In genomic region chr8:71272286-71273150, GRCm38 (mm10) we compare ENCODE assay signal across 8 mouse cellular contexts. TPM values are rescaled to one million over a fixed set of nuclear protein-coding genes. Genes with fewer than 3 reads are reported as not detected.
A peak's percentile ranks its signal among the peaks of the same experiment; 100 is the strongest.
DNase-seq lines count a peak whose midpoint lies in the region; ATAC-seq and TF ChIP-seq lines count a peak whose summit lies in the region.

Gene Myo9b, plus strand, starts transcription at chr8:71272714.
Gene Haus8, minus strand, starts transcription at chr8:71272934.

- intact Hi-C loops in gastrocnemius, adult 2 months (cut with DNase I): loop anchor here (2.0 to 5.0 kb wide), 2 partner anchors 40 to 94 kb away; partner anchors contain the start of gene Use1
- intact Hi-C loops in left cerebral cortex, adult 2 months (cut with DNase I): loop anchor here (2.0 to 5.0 kb wide), 2 partner anchors 95 to 376 kb away; partner anchors contain the start of genes Rpl18a and Use1

- DNase-seq in ZHBTc4 (ENCODE audit: low read depth, low spot score): peak; percentile 100
- DNase-seq in gastrocnemius, adult 2 months: peak; percentile 98
- DNase-seq in hindbrain, postnatal 0 days (ENCODE audit: low spot score): peak; percentile 98
- DNase-seq in left cerebral cortex, adult 2 months (ENCODE audit: extremely low spot score in 1 of 2, low spot score in 2 of 2): peak; percentile 96 to 97
- DNase-seq in right cerebral cortex, adult 2 months (ENCODE audit: low spot score in 2 of 2): peak; percentile 94 to 97
- DNase-seq in urinary bladder, postnatal 14 days (ENCODE audit: low spot score): peak; percentile 96

- H3K9ac ChIP-seq in hindbrain, postnatal 0 days (replicated peaks; ENCODE audit: low read length): peak within 1 kb of the TSS; percentile 60

- no peaks in the 10 kb centered on the region for H3K27me3 ChIP-seq in hindbrain, postnatal 0 days (ENCODE audit: insufficient read depth, low read length)

- H3K4me1 ChIP-seq in hindbrain, postnatal 0 days (ENCODE audit: insufficient read depth, low read length): peaks cover 8% of the 10 kb centered on the region; the same call in 1 of the 2 replicates

- WGBS in hindbrain, postnatal 0 days: under 1% methylated on average over 84 of the region's 84 CpGs

- peak; percentile 72 for TF ChIP-seq CTCF in gastrocnemius, adult 2 months (IDR thresholded peaks at IDR 0.05)
- TF ChIP-seq CTCF in hindbrain, postnatal 0 days (IDR thresholded peaks at IDR 0.05; ENCODE audit: low read depth): peak; percentile 68
- peak; percentile 60 for TF ChIP-seq CTCF in left cerebral cortex, adult 2 months (IDR thresholded peaks at IDR 0.05)

- ATAC-seq in common myeloid progenitor, adult 5-6 weeks (replicated peaks; ENCODE audit: low read depth, poor library complexity, severe bottlenecking): peak; percentile 93
- peak; percentile 99 for ATAC-seq in hindbrain, postnatal 0 days
- ATAC-seq in megakaryocyte, adult 5-6 weeks (ENCODE audit: poor library complexity, severe bottlenecking): peak; percentile 94

- H3K4me3 ChIP-seq in gastrocnemius, adult 2 months: peak within 1 kb of the TSS; percentile 81
- peak within 1 kb of the TSS; percentile 69 for H3K4me3 ChIP-seq in hindbrain, postnatal 0 days (ENCODE audit: low read length)
- H3K4me3 ChIP-seq in left cerebral cortex, adult 2 months: peak within 1 kb of the TSS; percentile 90

- H3K9me3 ChIP-seq in hindbrain, postnatal 0 days (ENCODE audit: low read length): no peaks in the 10 kb centered on the region

- peak within 1 kb of the TSS; percentile 73 for H3K4me2 ChIP-seq in hindbrain, postnatal 0 days (ENCODE audit: low read depth, low read length)

- peak within 1 kb of the TSS; percentile 92 for H3K27ac ChIP-seq in gastrocnemius, adult 2 months
- H3K27ac ChIP-seq in hindbrain, postnatal 0 days: peak within 1 kb of the TSS; percentile 78
- peak within 1 kb of the TSS; percentile 82 for H3K27ac ChIP-seq in left cerebral cortex, adult 2 months

- no peaks in the 10 kb centered on the region for H3K36me3 ChIP-seq in hindbrain, postnatal 0 days (ENCODE audit: insufficient read depth, low read length)

RNA-seq across cellular contexts. Expression of gene Myo9b, which starts in this region (rescaled TPM):
- total RNA-seq in common myeloid progenitor, adult 5-6 weeks (2017): 32.7 and 33.5 TPM in 2 replicates
- total RNA-seq in gastrocnemius, adult 2 months (2021): 1 to 10 TPM; 6.1 to 9.3 TPM
- 34.8 and 38.4 TPM in 2 replicates for total RNA-seq in hindbrain, postnatal 0 days (2014; rRNA removed)
- polyA plus RNA-seq in hindbrain, postnatal 0 days (2015; fragmentation: Nextera tagmentation; extraction: Ambion mirVana): 7.8 and 8.6 TPM in 2 replicates
- total RNA-seq in left cerebral cortex, adult 2 months (2021): 10 to 100 TPM; 34.6 to 39.7 TPM
- total RNA-seq in megakaryocyte, adult 5-6 weeks (2015): 57.1 and 60.8 TPM in 2 replicates
- 61.7 and 71.4 TPM in 2 replicates for total RNA-seq in megakaryocyte, adult 5-6 weeks (2017)

RNA-seq across cellular contexts. Expression of gene Haus8, which starts in this region (rescaled TPM):
- 40.1 and 64.0 TPM in 2 replicates for total RNA-seq in common myeloid progenitor, adult 5-6 weeks (2017)
- total RNA-seq in gastrocnemius, adult 2 months (2021): 1 to 10 TPM; 5.5 to 7.9 TPM
- total RNA-seq in hindbrain, postnatal 0 days (2014; rRNA removed): 24.0 and 48.3 TPM in 2 replicates
- polyA plus RNA-seq in hindbrain, postnatal 0 days (2015; fragmentation: Nextera tagmentation; extraction: Ambion mirVana): 45.1 TPM in 2 replicates
- 10 to 100 TPM; 10.0 to 14.7 TPM for total RNA-seq in left cerebral cortex, adult 2 months (2021)
- 39.5 and 46.9 TPM in 2 replicates for total RNA-seq in megakaryocyte, adult 5-6 weeks (2015)
- total RNA-seq in megakaryocyte, adult 5-6 weeks (2017): 74.0 and 91.2 TPM in 2 replicates

Comparison
In these comparisons a context has a peak if more than half of its experiments do, and no peak if none do; other contexts are left out.
1. Peak in every context shown above with its lines: DNase-seq, ATAC-seq, H3K4me3 ChIP-seq and H3K27ac ChIP-seq.